Mouse (Mus musculus) bone marrow, adult 2 months (tissue): ENCODE measurements around the gene Serpine1. TPM values are rescaled to one million over a fixed set of nuclear protein-coding genes. Genes with fewer than 3 reads are reported as not detected.

ENCODE experiments used
- H3K27ac ChIP-seq: fragments of 200-500 bp; 2 replicates; pipeline ENCODE4 v1.5.1; 2012; ENCODE audit warnings: low read depth, mild to moderate bottlenecking, control low read depth, inconsistent platforms, low read length; ENCODE audit not compliant: control insufficient read depth, poor library complexity, insufficient read depth
- H3K4me1 ChIP-seq: fragments of 200-500 bp; 2 replicates; pipeline ENCODE4 v1.6.1; 2011; ENCODE audit warnings: low read length; ENCODE audit not compliant: control insufficient read depth, insufficient read depth
- H3K4me3 ChIP-seq: fragments of 200-500 bp; replicated peaks from 2 replicates; pipeline ENCODE3; 2011; ENCODE audit warnings: mild to moderate bottlenecking, low read depth, low read length, control low read depth; ENCODE audit not compliant: control insufficient read depth
- CTCF ChIP-seq: fragments of 200-500 bp; IDR thresholded peaks from 2 replicates; pipeline ENCODE4 v1.5.1; 2011; ENCODE audit warnings: low read length, control low read depth; ENCODE audit not compliant: control insufficient read depth, insufficient read depth
- POLR2A ChIP-seq: fragments of 200-500 bp; IDR thresholded peaks from 2 replicates; pipeline ENCODE4 v1.6.1; 2011; ENCODE audit warnings: low read depth, mild to moderate bottlenecking, control low read depth, low read length, borderline replicate concordance; ENCODE audit not compliant: control insufficient read depth
- WGBS: fragments of 180-500 bp; shearing (Covaris S2); methylation state at CpG from one replicate; pipeline ENCODE4 v1.1.7; 2018; 5-methylcytosine and 5-hydroxymethylcytosine counted together
- polyA plus RNA-seq: library from polyadenylated mRNA; stranded (reverse); fragments of >200 nt; gene quantifications from 2 replicates; pipeline ENCODE4 v1.2.4, GENCODE M21; 2011; ENCODE audit warnings: low replicate concordance; ENCODE audit not compliant: missing spikeins, insufficient read depth, insufficient read length

Gene Serpine1
- polyA plus RNA-seq, 1 experiment: 3.1 TPM

DNA sequence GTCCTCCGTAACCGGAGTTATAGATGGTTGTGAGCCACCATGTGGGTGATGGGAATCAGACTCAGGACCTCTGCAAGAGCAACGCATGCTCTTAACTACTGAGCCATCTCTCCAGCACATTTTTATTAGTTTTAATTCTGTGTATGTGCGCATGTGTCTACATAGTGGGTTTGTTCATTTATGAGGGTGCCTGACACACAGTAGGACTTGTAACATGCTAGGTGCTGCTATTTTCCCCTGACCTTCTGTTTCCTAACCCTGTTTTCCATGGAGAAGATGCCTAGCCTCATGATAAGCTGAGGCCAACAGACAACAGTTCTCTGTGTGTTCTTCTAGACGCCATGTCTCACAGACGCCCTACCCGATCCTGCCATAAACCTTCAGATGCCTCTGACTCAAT lies 28.1 kb downstream of the Serpine1 start:
- Histone ChIP-seq H3K4me3 (no peak overlapping the region), H3K27ac (no peak overlapping the region), H3K4me1 (no peaks in the 10 kb centered on the region; the same call in 1 of the 2 replicates)
- no peak for TF ChIP-seq CTCF
- TF ChIP-seq POLR2A: no peak
- 90% methylated on average over 7 of the region's 7 CpGs for WGBS

DNA sequence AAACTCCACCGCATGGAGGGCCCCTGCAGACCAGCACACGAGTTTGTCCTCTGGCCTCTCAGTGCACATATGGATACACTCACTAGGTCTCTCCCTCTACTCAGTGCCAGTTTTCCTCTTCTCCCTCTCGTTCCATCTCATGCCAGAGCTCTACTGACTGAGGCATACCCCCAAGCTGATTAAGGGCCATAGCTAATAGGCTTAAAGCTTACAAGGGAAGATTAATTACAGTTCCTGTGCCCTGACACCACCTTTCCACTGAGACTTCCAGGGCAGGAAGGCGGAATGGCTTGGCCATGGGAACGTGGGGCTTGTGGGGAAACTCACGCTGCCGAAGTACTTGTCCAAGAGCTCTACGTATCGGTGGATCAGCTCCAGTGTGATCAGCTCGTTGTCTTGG lies 30.6 kb downstream of the Serpine1 start:
- H3K4me3 ChIP-seq: no peak overlapping the region
- WGBS: 86% methylated on average over 10 of the region's 10 CpGs
- no peaks in the 10 kb centered on the region; the same call in 1 of the 2 replicates for H3K4me1 ChIP-seq
- H3K27ac ChIP-seq: no peak overlapping the region
- TF ChIP-seq CTCF (no peak), POLR2A (no peak)

DNA sequence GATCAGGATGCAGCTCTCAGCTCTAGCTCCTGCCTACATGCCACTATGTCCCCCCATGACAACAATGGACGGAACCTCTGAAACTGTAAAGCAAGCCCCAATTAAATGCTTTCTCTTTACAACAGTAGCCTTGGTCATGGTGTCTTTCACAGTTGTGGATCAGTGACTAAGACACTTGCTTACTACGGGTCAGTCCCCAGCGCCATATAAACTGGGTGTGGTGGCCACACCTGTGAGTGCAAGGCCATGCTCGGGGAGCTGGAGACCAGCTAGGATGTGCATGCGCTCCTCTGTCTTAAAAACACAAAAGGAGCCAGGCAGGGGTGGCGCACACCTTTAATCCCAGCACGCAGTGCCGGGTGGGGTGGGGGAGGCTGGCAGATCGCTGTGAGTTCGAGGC lies 32.6 kb downstream of the Serpine1 start:
- 93% methylated on average over 10 of the region's 10 CpGs for WGBS
- TF ChIP-seq POLR2A (no peak), CTCF (no peak)
- Histone ChIP-seq H3K27ac (no peak overlapping the region), H3K4me1 (no peaks in the 10 kb centered on the region), H3K4me3 (no peak overlapping the region)

DNA sequence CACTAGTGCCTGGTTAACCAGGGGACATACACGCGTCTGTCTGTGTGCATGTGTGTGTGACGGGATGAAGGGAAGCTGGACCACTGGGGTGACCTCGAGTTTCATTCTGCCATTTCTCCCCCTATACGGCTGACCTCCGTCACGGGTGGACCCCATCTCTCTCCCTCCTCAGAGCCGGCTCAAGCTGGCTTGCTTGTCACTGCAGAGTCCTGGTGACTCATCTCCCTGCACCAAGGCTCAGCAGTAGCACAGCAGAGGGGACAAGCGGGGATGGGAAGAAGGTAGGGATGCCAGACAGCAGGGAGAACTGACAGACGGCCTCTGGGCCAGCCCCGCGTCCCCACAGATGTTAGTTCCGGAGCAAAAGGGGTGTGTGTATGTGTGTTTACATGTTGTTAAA lies 35.9 kb downstream of the Serpine1 start:
- 83% methylated on average over 13 of the region's 13 CpGs for WGBS
- H3K4me3 ChIP-seq: no peak overlapping the region
- no peak overlapping the region for H3K27ac ChIP-seq
- H3K4me1 ChIP-seq: peaks cover 1% of the 10 kb centered on the region; the same call in 1 of the 2 replicates
- no peak for TF ChIP-seq POLR2A
- TF ChIP-seq CTCF: no peak

GRCm38 (mm10) chr5:137032641-137033074 lies 39.4 kb downstream of the Serpine1 start:
- WGBS: under 1% methylated on average over 49 of the region's 49 CpGs
- Histone ChIP-seq H3K4me1 (peaks cover 1% of the 10 kb centered on the region), H3K4me3 (peak overlapping the region; percentile 21), H3K27ac (no peak overlapping the region)
- no peak for TF ChIP-seq POLR2A
- TF ChIP-seq CTCF: no peak

DNA sequence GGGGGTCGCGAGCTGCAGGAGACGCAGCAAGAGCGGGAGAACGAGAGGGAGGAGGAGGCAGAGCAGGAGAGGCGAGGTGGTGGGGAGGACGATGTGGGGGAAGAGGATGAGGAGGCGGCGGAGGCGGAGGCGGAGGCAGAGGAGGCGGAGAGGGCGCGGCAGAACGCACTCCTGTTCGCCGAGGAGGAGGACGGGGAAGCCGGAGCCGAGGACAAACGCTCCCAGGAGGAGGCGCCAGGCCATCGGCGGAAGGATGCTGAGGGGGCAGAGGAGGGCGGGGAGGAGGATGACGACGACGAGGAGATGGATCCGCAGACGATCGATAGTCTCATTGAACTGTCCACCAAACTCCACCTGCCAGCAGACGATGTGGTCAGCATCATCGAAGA lies 40.0 kb downstream of the Serpine1 start:
- no peak for TF ChIP-seq CTCF
- Histone ChIP-seq H3K4me1 (peaks cover 1% of the 10 kb centered on the region), H3K4me3 (peak overlapping the region; percentile 46), H3K27ac (no peak overlapping the region; the same call in 1 of the 2 replicates)
- under 1% methylated on average over 33 of the region's 33 CpGs for WGBS

GRCm38 (mm10) chr5:137031076-137032032 lies 40.7 kb downstream of the Serpine1 start:
- H3K27ac ChIP-seq: no peak overlapping the region; the same call in 1 of the 2 replicates
- WGBS: 3% methylated on average over 78 of the region's 78 CpGs
- H3K4me1 ChIP-seq: peaks cover 1% of the 10 kb centered on the region
- TF ChIP-seq POLR2A (no peak), CTCF (no peak)
- H3K4me3 ChIP-seq: no peak overlapping the region

DNA sequence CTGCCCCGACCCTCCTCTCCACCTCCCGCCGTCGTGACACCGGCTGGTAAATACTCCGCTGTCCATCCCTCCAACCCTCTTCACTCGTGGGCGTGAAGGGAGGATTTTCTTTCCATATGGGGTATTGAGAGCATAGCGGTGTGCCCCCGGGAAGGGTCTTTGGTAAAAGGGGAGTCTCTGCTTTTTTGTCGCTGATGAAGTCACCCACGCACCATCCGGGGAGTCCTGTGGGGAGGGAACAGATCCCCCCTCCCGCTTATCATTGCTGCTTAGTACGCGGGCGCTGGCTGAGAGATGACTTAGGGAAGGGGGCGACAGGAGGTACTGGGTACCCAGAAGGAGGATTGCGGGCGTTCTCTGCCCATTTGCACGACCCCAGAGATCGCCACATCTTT lies 41.7 kb downstream of the Serpine1 start:
- H3K4me3 ChIP-seq: no peak overlapping the region

DNA sequence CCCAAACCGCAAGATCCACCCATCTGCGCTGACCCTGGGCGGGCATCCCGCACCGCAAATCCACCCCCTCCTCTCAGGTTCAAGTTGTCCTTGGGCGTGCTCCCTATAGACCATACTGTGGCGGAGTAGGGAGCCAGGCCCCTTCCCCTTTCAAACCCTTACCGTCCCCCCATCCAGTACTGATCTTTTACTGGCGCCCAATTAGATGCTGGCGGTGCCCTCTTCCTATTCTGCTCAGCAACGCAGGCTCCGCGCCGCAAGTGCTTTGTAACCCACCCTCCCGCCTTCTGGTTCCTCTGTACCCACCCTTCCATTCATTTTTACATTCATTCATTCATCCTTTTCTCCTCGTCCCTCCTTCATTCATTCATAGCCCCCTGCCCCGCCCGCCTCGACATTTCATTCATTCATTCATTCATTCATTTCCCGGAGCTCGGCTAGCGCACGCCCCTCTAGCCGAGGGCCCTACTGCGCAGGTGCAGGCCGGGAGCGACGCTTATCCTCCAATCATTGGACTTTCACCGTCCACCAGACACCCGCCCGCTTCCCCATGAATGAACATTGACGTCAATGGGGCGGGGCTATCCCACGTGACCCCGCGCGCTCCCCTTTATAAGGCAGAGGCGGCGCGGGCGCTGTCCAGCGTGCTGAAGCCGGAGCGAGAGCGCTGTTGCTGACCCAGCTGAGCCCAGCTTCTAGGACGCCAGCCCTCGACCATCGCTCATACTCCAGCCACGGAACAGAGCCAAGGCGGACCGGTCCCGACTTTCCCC lies 42.2 kb downstream of the Serpine1 start:
- Histone ChIP-seq H3K4me3 (no peak overlapping the region), H3K4me1 (peaks cover 1% of the 10 kb centered on the region), H3K27ac (no peak overlapping the region)
- TF ChIP-seq CTCF: no peak
- peak; percentile 27; the same call in 1 of the 2 replicates for TF ChIP-seq POLR2A
- WGBS: 2% methylated on average over 52 of the region's 52 CpGs

More for the DNA sequence above, 41.7 kb downstream of the Serpine1 start:
- 14% methylated on average over 22 of the region's 22 CpGs for WGBS
- TF ChIP-seq CTCF: no peak
- no peak for TF ChIP-seq POLR2A
- peaks cover 1% of the 10 kb centered on the region for H3K4me1 ChIP-seq
- no peak overlapping the region for H3K27ac ChIP-seq
